Mouse (Mus musculus) heart, embryonic 12.5 days (tissue): ENCODE results near the gene Cfap44. TPM values are rescaled to one million over a fixed set of nuclear protein-coding genes. Genes with fewer than 3 reads are reported as not detected.
A peak's percentile ranks its signal among the peaks of the same experiment; 100 is the strongest.

Experiments
- ATAC-seq: fragments of 200-750 bp; cut with Nextera tagmentation; 2 replicates; pipeline ENCODE4 v1.8.0; 2017; ENCODE audit warnings: moderate TSS enrichment, moderate library complexity; ENCODE audit not compliant: insufficient number of reproducible peaks, low FRiP score
- H3K27ac ChIP-seq: fragments of 300-500 bp; sonication (generic); 2 replicates; pipeline ENCODE4 v1.5.1; 2016; ENCODE audit warnings: mild to moderate bottlenecking, moderate library complexity; ENCODE audit not compliant: poor library complexity, severe bottlenecking
- H3K27me3 ChIP-seq: fragments of 300-500 bp; sonication (generic); replicated peaks from 2 replicates; pipeline ENCODE4 v1.6.1; 2016; ENCODE audit warnings: mild to moderate bottlenecking, moderate library complexity
- H3K36me3 ChIP-seq: fragments of 300-500 bp; sonication (generic); 2 replicates; pipeline ENCODE4 v1.6.1; 2016; ENCODE audit warnings: mild to moderate bottlenecking, moderate library complexity
- H3K4me1 ChIP-seq: fragments of 300-500 bp; sonication (generic); replicated peaks from 2 replicates; pipeline ENCODE4 v1.6.1; 2016; ENCODE audit warnings: mild to moderate bottlenecking
- H3K4me2 ChIP-seq: fragments of 300-500 bp; sonication (generic); 2 replicates; pipeline ENCODE4 v1.6.1; 2016; ENCODE audit warnings: mild to moderate bottlenecking, moderate library complexity
- H3K4me3 ChIP-seq: fragments of 300-500 bp; sonication (generic); 2 replicates; pipeline ENCODE4 v1.5.1; 2016; ENCODE audit warnings: mild to moderate bottlenecking
- H3K9ac ChIP-seq: fragments of 300-500 bp; sonication (generic); 2 replicates; pipeline ENCODE4 v1.6.1; 2016; ENCODE audit warnings: mild to moderate bottlenecking, moderate library complexity
- H3K9me3 ChIP-seq: fragments of 300-500 bp; sonication (generic); replicated peaks from 2 replicates; pipeline ENCODE4 v1.6.1; 2016; ENCODE audit warnings: mild to moderate bottlenecking, moderate library complexity
- WGBS: fragments of 180-500 bp; shearing (Covaris S2); methylation state at CpG from one replicate; pipeline ENCODE4 v1.1.7; 2016; 5-methylcytosine and 5-hydroxymethylcytosine counted together
- polyA plus RNA-seq: library from polyadenylated mRNA; unstranded; fragments of >200 nt; fragmentation: Nextera tagmentation; extraction: Ambion mirVana; gene quantifications from 2 replicates; pipeline ENCODE4 v1.2.1, GENCODE M21; 2016

The Cfap44 gene
- polyA plus RNA-seq, result 0.10 and 0.19 TPM in 2 replicates

GRCm38 (mm10) chr16:44394577-44395243 is at the start of gene Cfap44:
Cfap44 (plus strand) TSS chr16:44394796.
- peak within 1 kb of the TSS; percentile 62 for H3K4me2 ChIP-seq
- peak; percentile 83; the same call in 1 of the 2 replicates for ATAC-seq
- WGBS, result 2% methylated on average over 17 of the region's 17 CpGs
- H3K9ac ChIP-seq, result peak within 1 kb of the TSS; percentile 37; the same call in 1 of the 2 replicates
- no peaks in the 10 kb centered on the region for H3K27me3 ChIP-seq
- peaks cover 4% of the 10 kb centered on the region for H3K36me3 ChIP-seq
- H3K27ac ChIP-seq, result no peak within 1 kb of the TSS
- H3K4me1 ChIP-seq, result peaks cover 15% of the 10 kb centered on the region
- peak within 1 kb of the TSS; percentile 32 for H3K4me3 ChIP-seq
- H3K9me3 ChIP-seq, result peaks cover 4% of the 10 kb centered on the region; the same call in 1 of the 2 replicates

- Histone ChIP-seq H3K36me3 (no peaks in the 10 kb centered on the region), H3K4me2 (peak within 1 kb of the TSS; percentile 70), H3K27ac (peak within 1 kb of the TSS; percentile 93), H3K9me3 (no peaks in the 10 kb centered on the region), H3K27me3 (no peaks in the 10 kb centered on the region), H3K9ac (peak within 1 kb of the TSS; percentile 86), H3K4me3 (peak within 1 kb of the TSS; percentile 91), H3K4me1 (peaks cover 9% of the 10 kb centered on the region)
- ATAC-seq, result peak; percentile 98
- WGBS, result under 1% methylated on average over 67 of the region's 67 CpGs
These were observed 47.3 kb upstream of the Cfap44 start, which contains the start of gene Spice1 for GRCm38 (mm10) chr16:44347071-44347901. Spice1 (plus strand) TSS chr16:44347121.

GRCm38 (mm10) chr16:44349801-44350397 is 44.7 kb upstream of the Cfap44 start:
- Histone ChIP-seq H3K27me3 (no peaks in the 10 kb centered on the region), H3K9ac (no peak overlapping the region), H3K27ac (no peak overlapping the region), H3K4me3 (no peak overlapping the region), H3K9me3 (no peaks in the 10 kb centered on the region), H3K4me1 (peaks cover 9% of the 10 kb centered on the region), H3K4me2 (no peak overlapping the region), H3K36me3 (no peaks in the 10 kb centered on the region)
- no peak for ATAC-seq
- WGBS, result 78% methylated on average over 4 of the region's 4 CpGs

DNA sequence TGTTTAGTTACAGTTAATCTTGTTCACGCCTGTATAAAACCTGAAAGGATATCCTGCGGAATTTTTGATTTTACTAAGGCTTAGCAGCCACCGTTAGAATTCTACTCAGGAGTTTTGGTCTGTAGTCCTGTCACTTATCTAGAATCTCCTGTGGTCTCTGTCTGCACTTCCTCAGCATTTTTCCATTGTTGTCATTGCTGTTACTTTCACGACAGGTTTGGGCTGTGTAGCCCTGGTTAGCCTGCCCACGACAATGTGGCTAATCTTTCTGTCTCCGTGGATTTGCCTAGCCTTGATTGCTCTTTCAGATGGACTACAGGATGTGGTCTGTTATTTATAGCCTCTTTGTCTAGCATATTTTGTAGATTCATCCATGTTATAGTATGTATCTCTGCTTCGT is 38.3 kb upstream of the Cfap44 start:
- Histone ChIP-seq H3K36me3 (peaks cover 9% of the 10 kb centered on the region), H3K4me2 (no peak overlapping the region), H3K9me3 (no peaks in the 10 kb centered on the region), H3K27me3 (no peaks in the 10 kb centered on the region), H3K4me3 (no peak overlapping the region), H3K27ac (no peak overlapping the region), H3K4me1 (no peaks in the 10 kb centered on the region), H3K9ac (no peak overlapping the region)
- WGBS, result 46% methylated on average over 7 of the region's 7 CpGs
- no peak for ATAC-seq

DNA sequence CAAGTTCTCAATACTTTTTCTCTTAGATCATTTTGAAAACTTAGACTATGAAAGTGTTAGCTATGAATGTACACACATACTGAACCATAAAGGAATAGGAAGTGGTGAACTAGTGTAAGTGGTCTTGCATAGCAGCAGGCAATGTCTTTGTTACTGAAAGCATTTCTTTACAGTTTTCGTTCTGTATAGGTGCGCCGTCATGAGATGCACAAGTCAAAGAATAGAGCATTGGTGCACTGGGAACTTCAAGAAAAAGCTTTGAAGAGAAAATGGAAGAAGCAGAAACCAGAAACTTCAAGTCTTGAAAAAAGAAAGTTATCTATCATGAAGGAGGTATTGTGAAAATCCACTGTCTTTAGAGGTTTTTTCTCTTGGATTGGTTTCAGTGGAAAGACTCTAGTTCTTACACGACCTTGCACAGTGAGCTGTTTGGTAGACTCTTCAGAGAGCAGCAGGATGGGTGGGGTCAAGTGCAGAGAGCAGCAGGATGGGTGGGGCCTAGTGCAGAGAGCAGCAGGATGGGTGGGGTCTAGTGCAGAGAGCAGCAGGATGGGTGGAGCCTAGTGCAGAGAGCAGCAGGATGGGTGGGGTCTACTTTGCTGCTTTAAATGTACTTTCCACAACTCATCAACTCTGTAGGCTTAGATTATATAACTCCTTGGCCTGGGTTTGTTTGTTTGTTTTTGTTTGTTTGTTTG is 36.9 kb upstream of the Cfap44 start:
- H3K9me3 ChIP-seq, result no peaks in the 10 kb centered on the region
- peak; percentile 95 for ATAC-seq
- no peaks in the 10 kb centered on the region for H3K27me3 ChIP-seq
- H3K9ac ChIP-seq, result no peak overlapping the region
- 71% methylated on average over 4 of the region's 4 CpGs for WGBS
- no peak overlapping the region for H3K4me2 ChIP-seq
- H3K27ac ChIP-seq, result no peak overlapping the region
- H3K4me3 ChIP-seq, result no peak overlapping the region
- no peaks in the 10 kb centered on the region for H3K4me1 ChIP-seq
- peaks cover 17% of the 10 kb centered on the region for H3K36me3 ChIP-seq

GRCm38 (mm10) chr16:44361921-44362890 is 32.4 kb upstream of the Cfap44 start:
- Histone ChIP-seq H3K9me3 (no peaks in the 10 kb centered on the region), H3K4me3 (no peak overlapping the region), H3K27me3 (no peaks in the 10 kb centered on the region), H3K4me1 (no peaks in the 10 kb centered on the region), H3K9ac (no peak overlapping the region), H3K4me2 (no peak overlapping the region), H3K36me3 (peaks cover 27% of the 10 kb centered on the region), H3K27ac (no peak overlapping the region)
- 85% methylated on average over 10 of the region's 10 CpGs for WGBS
- ATAC-seq, result no peak

DNA sequence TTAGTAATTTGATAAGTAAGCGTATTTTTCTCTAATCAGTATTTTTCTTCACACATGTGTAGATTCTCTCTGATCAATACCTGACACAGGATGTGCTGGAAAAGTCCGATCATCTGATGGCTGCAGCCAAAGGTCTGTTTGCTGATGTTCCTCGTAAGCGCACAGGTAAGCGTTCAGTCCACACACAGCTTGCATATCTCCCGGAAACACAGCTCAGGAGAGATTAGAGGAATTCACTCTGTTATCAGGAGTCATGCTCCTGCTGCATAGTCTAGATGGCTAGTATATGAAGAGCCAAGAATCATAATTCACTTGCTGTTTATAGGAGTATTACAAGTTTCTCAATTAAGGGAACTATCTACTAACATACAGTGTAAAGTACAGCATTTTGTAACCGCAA is 29.1 kb upstream of the Cfap44 start:
- peaks cover 33% of the 10 kb centered on the region for H3K36me3 ChIP-seq
- no peak overlapping the region for H3K27ac ChIP-seq
- ATAC-seq, result no peak
- 82% methylated on average over 7 of the region's 7 CpGs for WGBS
- H3K4me2 ChIP-seq, result no peak overlapping the region
- no peak overlapping the region for H3K9ac ChIP-seq
- no peaks in the 10 kb centered on the region for H3K4me1 ChIP-seq
- no peaks in the 10 kb centered on the region for H3K9me3 ChIP-seq
- no peak overlapping the region for H3K4me3 ChIP-seq
- H3K27me3 ChIP-seq, result no peaks in the 10 kb centered on the region

DNA sequence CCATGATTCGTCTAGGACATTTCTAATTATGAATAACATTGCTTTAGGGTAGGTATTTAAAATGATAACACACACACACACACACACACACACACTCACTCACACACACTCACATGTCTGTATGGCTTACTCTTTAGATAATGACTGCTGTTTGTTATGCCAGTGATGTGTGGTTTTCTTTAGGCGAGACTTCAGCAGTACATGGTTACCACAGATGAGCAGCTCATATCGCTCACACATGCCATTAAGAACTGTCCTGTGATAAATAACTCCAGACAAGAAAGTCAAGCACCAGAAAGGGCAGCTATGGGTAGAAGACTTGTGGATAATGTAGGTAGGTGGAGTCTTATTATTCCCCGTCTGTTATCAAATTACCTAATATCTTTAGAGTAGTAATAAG is 19.1 kb upstream of the Cfap44 start:
- 82% methylated on average over 4 of the region's 4 CpGs for WGBS
- Histone ChIP-seq H3K4me3 (no peak overlapping the region), H3K4me1 (no peaks in the 10 kb centered on the region), H3K4me2 (no peak overlapping the region), H3K27me3 (no peaks in the 10 kb centered on the region), H3K27ac (no peak overlapping the region), H3K9me3 (no peaks in the 10 kb centered on the region), H3K9ac (no peak overlapping the region), H3K36me3 (peaks cover 34% of the 10 kb centered on the region)
- no peak for ATAC-seq

- 72% methylated on average over 4 of the region's 4 CpGs for WGBS
- no peak overlapping the region for H3K9ac ChIP-seq
- ATAC-seq, result no peak
- no peak overlapping the region for H3K4me3 ChIP-seq
- peaks cover 27% of the 10 kb centered on the region for H3K36me3 ChIP-seq
- H3K9me3 ChIP-seq, result no peaks in the 10 kb centered on the region
- no peaks in the 10 kb centered on the region for H3K27me3 ChIP-seq
- H3K4me1 ChIP-seq, result 0 out of 2 replicates have a peak, but pooled peaks cover 6% of the 10 kb centered on the region
- H3K4me2 ChIP-seq, result no peak overlapping the region
- no peak overlapping the region for H3K27ac ChIP-seq
These were observed 14.6 kb upstream of the Cfap44 start for GRCm38 (mm10) chr16:44380006-44380405.

DNA sequence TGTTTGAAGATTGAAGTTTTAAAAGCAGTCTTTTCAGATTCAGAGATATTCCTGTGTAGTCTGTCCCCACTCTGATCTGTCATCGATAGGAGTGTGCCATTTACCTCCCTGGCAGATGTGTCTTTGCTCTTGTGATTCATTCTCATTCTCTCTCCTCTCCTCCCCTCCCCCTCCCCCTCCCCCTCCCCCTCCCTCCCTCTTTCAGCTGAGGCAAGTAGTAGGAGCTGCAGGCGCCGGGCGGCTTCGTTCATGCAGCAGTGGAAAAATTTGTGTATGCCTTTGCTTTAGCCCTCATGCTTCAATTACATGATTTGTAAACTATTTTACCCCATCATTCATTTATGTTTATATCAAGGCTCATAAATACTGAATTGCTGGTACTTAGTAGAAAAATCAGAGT is 13.0 kb upstream of the Cfap44 start:
- WGBS, result 30% methylated on average over 5 of the region's 5 CpGs
- ATAC-seq, result no peak
- no peaks in the 10 kb centered on the region for H3K27me3 ChIP-seq
- no peak overlapping the region for H3K4me2 ChIP-seq
- no peak overlapping the region for H3K9ac ChIP-seq
- H3K9me3 ChIP-seq, result no peaks in the 10 kb centered on the region
- no peak overlapping the region for H3K4me3 ChIP-seq
- H3K36me3 ChIP-seq, result peaks cover 29% of the 10 kb centered on the region
- no peak overlapping the region for H3K27ac ChIP-seq
- H3K4me1 ChIP-seq, result 0 out of 2 replicates have a peak, but pooled peaks cover 6% of the 10 kb centered on the region
